Mouse (Mus musculus): ENCODE data around the gene Ipo13. TPM values are rescaled to one million over a fixed set of nuclear protein-coding genes. Genes with fewer than 3 reads are reported as not detected.

Ipo13 gene
- total and polyA plus RNA-seq, 3 experiments: 7.4 to 46.5 (median 22.0) TPM

GRCm38 (mm10) chr4:117917402-117917801 lies 2.6 kb upstream of the Ipo13 start:
- dilution Hi-C loops (cut with MboI; ENCODE audit: extremely low pct_ligation_motif_present, extremely low pct_unique_long_range_greater_than_20kb, low sequenced_read_pairs): no loop called here
- DNase-seq (ENCODE audit: extremely low read depth): no peak
- TF ChIP-seq ZMIZ1 (IDR thresholded peaks at IDR 0.05; ENCODE audit: low read depth, low read length) (no peak), MAFK (IDR thresholded peaks at IDR 0.05; ENCODE audit: insufficient replicate concordance, low read length) (no peak), BHLHE40 (IDR thresholded peaks at IDR 0.05; ENCODE audit: low read depth, low read length) (no peak), UBTF (IDR thresholded peaks at IDR 0.05; ENCODE audit: low read depth, low read length) (no peak), GABPA (IDR thresholded peaks at IDR 0.05; ENCODE audit: insufficient replicate concordance, low read depth, low read length) (no peak), POLR2A (IDR thresholded peaks at IDR 0.05; ENCODE audit: low read depth, low read length) (no peak)
- no peak overlapping the region for H3K4me2 ChIP-seq (ENCODE audit: insufficient read depth, low read depth, poor library complexity, severe bottlenecking)
- peaks cover 12% of the 10 kb centered on the region; the same call in 1 of the 2 replicates for H3K79me2 ChIP-seq (replicated peaks; ENCODE audit: control insufficient read depth, extremely low read depth, insufficient read depth, poor library complexity, severe bottlenecking)
- in situ Hi-C loops (cut with MboI; ENCODE audit: low pct_ligation_motif_present, low pct_unique_long_range_greater_than_20kb, low sequenced_read_pairs): loop anchor here (10.0 kb wide), 1 partner anchor 147 kb away; no protein-coding TSS in a partner anchor
- H3K27ac ChIP-seq (ENCODE audit: insufficient read depth, low read depth): no peak overlapping the region
- no peaks in the 10 kb centered on the region for H3K27me3 ChIP-seq (replicated peaks)
- peaks cover under 1 to 14% of the 10 kb centered on the region in 2 experiments for H3K36me3 ChIP-seq (replicated peaks in 1 of 2; ENCODE audit: control insufficient read depth in 1 of 2, insufficient read depth in 1 of 2, low read length in 1 of 2)
- no peak overlapping the region for H3K9ac ChIP-seq (ENCODE audit: insufficient read depth, low read depth)
- H3K9me3 ChIP-seq (replicated peaks; ENCODE audit: low read length): no peaks in the 10 kb centered on the region
- H3K4me3 ChIP-seq (replicated peaks in 1 of 3; ENCODE audit: low read depth in 2 of 3, low read length in 2 of 3, poor library complexity in 1 of 3): no peak overlapping the region
- H3K4me1 ChIP-seq (ENCODE audit: control insufficient read depth in 1 of 2, insufficient read depth in 2 of 2): peaks cover 6 to 50% of the 10 kb centered on the region in 2 experiments; a peak in 3 of 4 replicates

- in situ Hi-C loops (cut with MboI; ENCODE audit: low pct_ligation_motif_present, low pct_unique_long_range_greater_than_20kb, low sequenced_read_pairs): loop anchor here (10.0 kb wide), 1 partner anchor 148 kb away; no protein-coding TSS in a partner anchor
- no peak overlapping the region for H3K4me2 ChIP-seq (ENCODE audit: insufficient read depth, low read depth, poor library complexity, severe bottlenecking)
Measured at GRCm38 (mm10) chr4:117916386-117916785, 1.6 kb upstream of the Ipo13 start.

GRCm38 (mm10) chr4:117915489-117916105 lies 798 bp upstream of the Ipo13 start:
- H3K4me2 ChIP-seq (ENCODE audit: insufficient read depth, low read depth, poor library complexity, severe bottlenecking): peak overlapping the region; percentile 54
- H3K27ac ChIP-seq (ENCODE audit: insufficient read depth, low read depth): no peak overlapping the region
- no peaks in the 10 kb centered on the region for H3K9me3 ChIP-seq (replicated peaks; ENCODE audit: low read length)
- dilution Hi-C loops (cut with MboI; ENCODE audit: extremely low pct_ligation_motif_present, extremely low pct_unique_long_range_greater_than_20kb, low sequenced_read_pairs) (no loop called here), in situ Hi-C loops (cut with MboI; ENCODE audit: low pct_ligation_motif_present, low pct_unique_long_range_greater_than_20kb, low sequenced_read_pairs) (loop anchor here (10.0 kb wide), 1 partner anchor 149 kb away; no protein-coding TSS in a partner anchor)
- TF ChIP-seq POLR2AphosphoS2 (IDR thresholded peaks at IDR 0.05; ENCODE audit: low read depth, low read length): 0 out of 2 replicates have a peak, but pooled peaks have one; percentile 20
- peak; percentile 24 for TF ChIP-seq EP300 (IDR thresholded peaks at IDR 0.05; ENCODE audit: low read length)
- TF ChIP-seq TBP (conservative IDR thresholded peaks at IDR 0.05; ENCODE audit: low read depth, low read length): no peak
- no peak; the same call in 1 of the 2 replicates for TF ChIP-seq ZMIZ1 (IDR thresholded peaks at IDR 0.05; ENCODE audit: low read depth, low read length)
- TF ChIP-seq CHD1 (IDR thresholded peaks at IDR 0.05; ENCODE audit: low read depth, low read length): 0 out of 2 replicates have a peak, but pooled peaks have one; percentile 55
- TF ChIP-seq UBTF (IDR thresholded peaks at IDR 0.05; ENCODE audit: low read depth, low read length): no peak
- peak; percentile 4; the same call in 1 of the 2 replicates for TF ChIP-seq IRF4 (IDR thresholded peaks at IDR 0.05; ENCODE audit: low read depth, low read length)
- no peak for TF ChIP-seq MYC (IDR thresholded peaks at IDR 0.05; ENCODE audit: low read depth, low read length)
- no peak for TF ChIP-seq RCOR1 (conservative IDR thresholded peaks at IDR 0.05; ENCODE audit: low read depth, low read length)
- TF ChIP-seq POLR2A (IDR thresholded peaks at IDR 0.05; ENCODE audit: low read depth, low read length): no peak
- TF ChIP-seq MAZ (IDR thresholded peaks at IDR 0.05; ENCODE audit: low read depth, low read length): 0 out of 2 replicates have a peak, but pooled peaks have one; percentile 3
- TF ChIP-seq MXI1 (IDR thresholded peaks at IDR 0.05; ENCODE audit: low read depth, low read length): 0 out of 2 replicates have a peak, but pooled peaks have one; percentile 36
- TF ChIP-seq RAD21 (IDR thresholded peaks at IDR 0.05; ENCODE audit: low read depth, low read length): no peak
- TF ChIP-seq E2F4 (IDR thresholded peaks at IDR 0.05; ENCODE audit: insufficient replicate concordance, low read depth, low read length): 0 out of 2 replicates have a peak, but pooled peaks have one; percentile 22
- peak; percentile 7; the same call in 1 of the 2 replicates for TF ChIP-seq SIN3A (IDR thresholded peaks at IDR 0.05; ENCODE audit: low read length)
- no peak for TF ChIP-seq BHLHE40 (IDR thresholded peaks at IDR 0.05; ENCODE audit: low read depth, low read length)
- H3K36me3 ChIP-seq (replicated peaks in 1 of 2; ENCODE audit: control insufficient read depth in 1 of 2, insufficient read depth in 1 of 2, low read length in 1 of 2): peaks cover 13 to 31% of the 10 kb centered on the region in 2 experiments
- H3K27me3 ChIP-seq (replicated peaks): no peaks in the 10 kb centered on the region
- peaks cover 12% of the 10 kb centered on the region; the same call in 1 of the 2 replicates for H3K79me2 ChIP-seq (replicated peaks; ENCODE audit: control insufficient read depth, extremely low read depth, insufficient read depth, poor library complexity, severe bottlenecking)
- peak overlapping the region; percentile 84 to 96 (median 86) for H3K4me3 ChIP-seq (replicated peaks in 1 of 3; ENCODE audit: low read depth in 2 of 3, low read length in 2 of 3, poor library complexity in 1 of 3)
- peak overlapping the region; percentile 82 for H3K9ac ChIP-seq (ENCODE audit: insufficient read depth, low read depth)
- peaks cover 6 to 49% of the 10 kb centered on the region in 2 experiments; a peak in 3 of 4 replicates for H3K4me1 ChIP-seq (ENCODE audit: control insufficient read depth in 1 of 2, insufficient read depth in 2 of 2)
- peak; percentile 29 for DNase-seq (ENCODE audit: extremely low read depth)

More at GRCm38 (mm10) chr4:117916386-117916785, 1.6 kb upstream of the Ipo13 start:
- Histone ChIP-seq H3K27me3 (replicated peaks) (no peaks in the 10 kb centered on the region), H3K9ac (ENCODE audit: insufficient read depth, low read depth) (peak overlapping the region; percentile 82; the same call in 1 of the 2 replicates), H3K9me3 (replicated peaks; ENCODE audit: low read length) (no peaks in the 10 kb centered on the region), H3K27ac (ENCODE audit: insufficient read depth, low read depth) (no peak overlapping the region), H3K79me2 (replicated peaks; ENCODE audit: control insufficient read depth, extremely low read depth, insufficient read depth, poor library complexity, severe bottlenecking) (peaks cover 12% of the 10 kb centered on the region; the same call in 1 of the 2 replicates), H3K4me1 (ENCODE audit: control insufficient read depth in 1 of 2, insufficient read depth in 2 of 2) (peaks cover 6 to 48% of the 10 kb centered on the region in 2 experiments; a peak in 3 of 4 replicates), H3K36me3 (replicated peaks in 1 of 2; ENCODE audit: control insufficient read depth in 1 of 2, insufficient read depth in 1 of 2, low read length in 1 of 2) (peaks cover 9 to 24% of the 10 kb centered on the region in 2 experiments), H3K4me3 (replicated peaks in 1 of 3; ENCODE audit: low read depth in 2 of 3, low read length in 2 of 3, poor library complexity in 1 of 3) (no peak overlapping the region)
- TF ChIP-seq USF2 (conservative IDR thresholded peaks at IDR 0.05; ENCODE audit: low read depth, low read length): no peak
- no peak for TF ChIP-seq ELF1 (IDR thresholded peaks at IDR 0.05; ENCODE audit: low read depth, low read length)
- TF ChIP-seq NRF1 (IDR thresholded peaks at IDR 0.05; ENCODE audit: low read depth, low read length): no peak
- TF ChIP-seq MEF2A (IDR thresholded peaks at IDR 0.05; ENCODE audit: borderline replicate concordance, low read depth, low read length): no peak
- TF ChIP-seq BHLHE40 (IDR thresholded peaks at IDR 0.05; ENCODE audit: low read depth, low read length): no peak
- TF ChIP-seq ETS1 (conservative IDR thresholded peaks at IDR 0.05; ENCODE audit: low read depth, low read length): no peak
- TF ChIP-seq JUND (conservative IDR thresholded peaks at IDR 0.05; ENCODE audit: low read depth, low read length): no peak
- TF ChIP-seq CHD1 (IDR thresholded peaks at IDR 0.05; ENCODE audit: low read depth, low read length): no peak
- no peak for TF ChIP-seq ZKSCAN1 (IDR thresholded peaks at IDR 0.05; ENCODE audit: borderline replicate concordance, low read depth, low read length)
- no peak for TF ChIP-seq TBP (conservative IDR thresholded peaks at IDR 0.05; ENCODE audit: low read depth, low read length)
- no peak for TF ChIP-seq TCF12 (IDR thresholded peaks at IDR 0.05; ENCODE audit: low read depth, low read length)
- no peak for DNase-seq (ENCODE audit: extremely low read depth)
- dilution Hi-C loops (cut with MboI; ENCODE audit: extremely low pct_ligation_motif_present, extremely low pct_unique_long_range_greater_than_20kb, low sequenced_read_pairs): no loop called here
